Mouse (Mus musculus): ENCODE results near the gene Tesc. TPM values are rescaled to one million over a fixed set of nuclear protein-coding genes. Genes with fewer than 3 reads are reported as not detected.

Gene Tesc
- polyA plus RNA-seq, 1 experiment = not detected

DNA sequence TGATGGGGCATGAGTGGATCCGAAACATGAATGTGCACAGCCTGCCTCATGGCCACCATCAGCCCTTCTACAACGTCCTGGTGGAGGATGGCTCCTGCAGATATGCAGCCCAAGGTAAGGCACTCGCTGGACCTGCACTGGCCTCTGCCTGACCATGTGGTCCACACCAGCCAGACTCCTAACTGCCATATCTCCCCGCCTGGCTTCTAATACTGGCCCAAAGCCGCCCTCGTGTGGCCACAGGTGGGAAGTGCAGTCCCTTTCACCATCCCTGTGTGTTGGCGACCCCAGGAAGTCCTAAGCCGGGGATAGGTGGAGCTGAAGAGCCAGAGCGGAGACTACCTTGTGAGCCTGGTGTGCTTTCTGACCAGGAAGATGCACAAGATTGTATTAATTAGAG, 25.5 kb upstream of the Tesc start:
- no peak for TF ChIP-seq GATA1 (IDR thresholded peaks at IDR 0.05; ENCODE audit: low read length)

DNA sequence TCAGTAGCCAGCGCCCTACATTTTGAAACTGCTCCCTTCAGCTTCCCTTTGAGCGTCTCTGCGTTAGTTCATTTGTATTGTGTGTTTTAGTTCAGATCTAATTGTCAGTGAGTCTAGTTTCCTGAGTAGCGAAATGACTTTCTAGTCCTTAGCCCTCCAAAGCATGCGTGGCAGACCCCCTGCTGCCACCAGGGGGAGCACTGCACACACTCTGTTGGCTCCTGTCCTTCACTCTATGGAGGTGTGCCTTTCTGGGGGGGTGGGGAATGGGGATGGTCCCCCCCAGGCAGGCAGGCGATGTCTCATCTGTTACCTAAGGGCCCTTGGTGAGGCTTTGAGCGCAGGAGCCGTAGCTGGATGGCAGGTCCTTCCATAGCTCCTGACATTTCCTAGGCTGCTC, 22.9 kb upstream of the Tesc start:
- no peak for TF ChIP-seq GATA1 (IDR thresholded peaks at IDR 0.05; ENCODE audit: low read length)

DNA sequence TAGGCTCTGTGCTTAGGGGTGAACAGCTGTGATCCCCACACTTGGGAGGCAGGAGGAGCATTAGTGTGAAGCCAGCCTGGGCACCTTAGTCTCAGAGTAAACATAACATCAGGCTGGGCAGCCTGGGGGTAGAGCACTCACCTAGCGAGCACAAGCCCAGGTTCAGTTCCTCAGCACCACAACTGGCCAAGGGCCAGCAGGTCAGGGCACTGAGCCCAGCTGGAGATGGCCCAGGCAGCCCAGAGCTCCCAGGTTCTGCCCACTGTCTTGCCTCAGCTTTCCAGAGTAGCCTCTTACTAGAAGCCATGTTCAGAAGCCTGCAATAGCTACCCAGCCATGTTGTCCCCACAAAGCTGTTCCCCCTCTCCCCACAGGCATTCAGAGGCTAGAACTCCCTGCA, 21.8 kb upstream of the Tesc start:
- TF ChIP-seq GATA1 (IDR thresholded peaks at IDR 0.05; ENCODE audit: low read length) = no peak

DNA sequence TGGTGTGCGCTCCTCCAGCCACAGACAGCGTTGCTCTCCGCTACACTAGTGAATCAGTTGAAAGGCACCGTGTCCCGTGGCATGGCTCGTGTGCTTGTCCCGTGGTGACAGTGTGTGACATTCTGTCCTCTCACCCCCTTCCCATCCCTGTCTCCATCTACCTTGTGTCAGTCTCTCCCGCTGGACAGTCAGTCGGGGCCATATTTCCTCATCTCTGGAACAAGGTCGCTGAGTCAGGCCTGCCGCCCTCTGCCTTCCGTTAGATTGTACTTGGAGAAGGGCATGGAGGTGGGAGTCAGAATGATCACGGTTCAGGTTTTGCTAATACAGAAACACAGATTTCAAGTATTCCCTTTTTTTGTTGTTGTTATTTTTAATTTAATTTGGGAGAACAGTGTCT, 19.2 kb upstream of the Tesc start:
- TF ChIP-seq GATA1 (IDR thresholded peaks at IDR 0.05; ENCODE audit: low read length) = no peak

GRCm38 (mm10) chr5:118010872-118011271, 16.7 kb upstream of the Tesc start:
- no peak for TF ChIP-seq GATA1 (IDR thresholded peaks at IDR 0.05; ENCODE audit: low read length)

DNA sequence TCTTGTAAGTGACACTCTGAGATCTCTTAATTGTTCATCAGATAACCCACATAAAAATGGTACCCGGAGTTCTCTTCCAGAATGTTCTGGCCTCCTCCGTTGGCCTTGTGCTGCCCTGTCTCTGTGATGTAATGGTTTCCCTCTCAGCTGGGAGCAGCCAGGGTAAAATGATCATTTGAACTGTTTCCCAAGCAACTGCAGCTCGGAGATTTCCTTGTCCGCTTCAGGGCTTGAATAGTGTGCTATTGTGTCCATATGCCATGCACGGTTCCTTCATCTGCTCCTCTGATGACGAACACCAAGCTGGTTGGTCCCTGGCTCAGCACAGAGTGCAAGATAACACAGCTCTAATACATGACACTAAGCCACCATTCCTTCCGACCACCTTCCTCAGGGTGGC, 15.7 kb upstream of the Tesc start:
- no peak for TF ChIP-seq GATA1 (IDR thresholded peaks at IDR 0.05; ENCODE audit: low read length)

- TF ChIP-seq GATA1 (IDR thresholded peaks at IDR 0.05; ENCODE audit: low read length) = no peak
These were observed 12.5 kb upstream of the Tesc start for GRCm38 (mm10) chr5:118015028-118015427.

GRCm38 (mm10) chr5:118015669-118016068, 11.9 kb upstream of the Tesc start:
- no peak for TF ChIP-seq GATA1 (IDR thresholded peaks at IDR 0.05; ENCODE audit: low read length)

DNA sequence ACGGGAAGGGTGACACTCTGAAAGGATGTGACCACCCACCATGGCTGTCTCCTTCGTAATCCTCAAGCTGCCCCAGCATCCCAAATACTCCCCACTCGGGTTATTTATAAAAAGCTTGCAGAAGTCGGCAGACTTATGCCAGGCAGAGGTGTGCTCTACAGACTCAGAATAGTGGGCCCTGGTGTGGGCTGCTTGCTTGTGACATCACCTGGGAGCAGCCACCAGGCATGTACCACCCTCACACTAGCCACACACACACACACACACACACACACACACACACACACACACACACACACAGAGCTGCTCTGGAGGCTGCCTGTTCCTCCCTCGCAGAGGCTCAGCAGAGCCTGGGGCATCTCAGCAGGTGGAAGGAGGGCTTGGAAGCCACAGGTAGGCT, 10.0 kb upstream of the Tesc start:
- no peak for TF ChIP-seq GATA1 (IDR thresholded peaks at IDR 0.05; ENCODE audit: low read length)

- TF ChIP-seq GATA1 (IDR thresholded peaks at IDR 0.05; ENCODE audit: low read length) = no peak
These were observed 7.6 kb upstream of the Tesc start for GRCm38 (mm10) chr5:118019905-118020304.

- no peak for TF ChIP-seq GATA1 (IDR thresholded peaks at IDR 0.05; ENCODE audit: low read length)
These were observed 4.5 kb upstream of the Tesc start for GRCm38 (mm10) chr5:118023053-118023452.

GRCm38 (mm10) chr5:118025880-118026279, 1.7 kb upstream of the Tesc start:
- TF ChIP-seq GATA1 (IDR thresholded peaks at IDR 0.05; ENCODE audit: low read length) = no peak

DNA sequence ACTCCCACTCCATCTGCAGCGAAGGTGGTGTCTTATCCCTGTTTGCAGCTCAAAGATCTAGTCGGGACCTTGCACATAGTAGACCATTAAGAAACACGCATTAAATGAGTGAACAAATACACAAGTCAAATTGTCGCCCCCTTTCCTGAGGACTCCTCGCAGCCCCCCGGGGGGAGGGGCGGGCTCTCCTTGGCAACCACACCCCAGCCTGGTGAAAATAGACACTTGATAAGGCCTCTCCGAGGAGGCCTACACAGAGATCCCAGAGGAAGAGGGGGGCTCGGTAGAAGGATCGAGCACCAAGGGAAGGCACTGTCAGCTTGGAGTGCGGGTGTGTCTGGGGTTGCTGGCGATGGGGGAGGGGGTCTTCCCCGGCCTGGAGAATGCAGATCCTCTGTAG, 1.2 kb upstream of the Tesc start:
- no peak for TF ChIP-seq GATA1 (IDR thresholded peaks at IDR 0.05; ENCODE audit: low read length)

- TF ChIP-seq GATA1 (IDR thresholded peaks at IDR 0.05; ENCODE audit: low read length) = no peak
These were observed 344 bp upstream of the Tesc start for GRCm38 (mm10) chr5:118027101-118027697.

DNA sequence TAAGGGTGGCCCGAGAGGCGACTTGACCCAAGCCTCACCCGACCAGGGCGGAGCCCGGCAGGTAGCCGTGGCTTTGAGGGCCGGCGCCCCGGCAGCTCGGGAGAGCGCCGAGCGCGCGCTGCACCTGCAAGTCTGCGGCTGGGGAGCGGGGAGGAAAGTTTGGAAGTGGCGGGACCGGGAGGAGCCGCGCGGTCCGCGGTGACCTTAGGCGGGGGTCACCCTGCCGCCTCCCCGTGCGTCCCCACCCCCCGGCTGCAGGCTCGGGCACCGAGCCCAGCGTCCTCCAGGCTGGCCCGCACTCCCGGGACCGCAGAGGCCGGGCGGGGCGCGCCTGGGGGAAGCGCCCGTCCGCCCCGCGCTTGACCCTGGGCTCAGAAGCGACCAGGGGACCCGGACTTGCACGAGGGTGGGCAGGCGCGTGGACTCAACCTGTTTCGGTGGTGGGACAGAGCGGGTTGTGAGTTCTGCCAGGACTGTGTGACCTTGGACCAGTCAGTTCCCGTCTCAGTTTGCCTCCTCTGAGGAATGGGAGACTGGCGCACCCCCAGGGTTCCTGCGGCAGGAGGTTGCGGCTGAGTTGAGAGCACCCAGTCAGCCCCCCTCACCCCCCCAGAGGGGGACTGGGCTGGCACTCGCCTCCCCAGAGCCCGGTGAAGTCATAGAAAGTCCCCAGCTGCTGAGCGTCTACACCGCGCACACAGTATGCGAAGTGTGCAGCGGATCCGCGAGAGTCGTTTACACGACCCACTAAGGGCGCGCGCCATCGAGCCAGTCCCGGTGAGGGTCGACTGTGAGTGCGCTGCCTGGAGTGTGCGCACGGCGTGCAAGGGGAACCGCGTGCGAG, 870 bp downstream of the Tesc start:
- TF ChIP-seq GATA1 (IDR thresholded peaks at IDR 0.05; ENCODE audit: low read length) = no peak

GRCm38 (mm10) chr5:118029035-118029408, 1.5 kb downstream of the Tesc start:
- TF ChIP-seq GATA1 (IDR thresholded peaks at IDR 0.05; ENCODE audit: low read length) = no peak

- TF ChIP-seq GATA1 (IDR thresholded peaks at IDR 0.05; ENCODE audit: low read length) = no peak
These were observed 1.9 kb downstream of the Tesc start for GRCm38 (mm10) chr5:118029420-118029819.

Measured in G1E-ER4 (cell line).